Mouse (Mus musculus) liver, embryonic 14.5 days (tissue): ENCODE results near the gene Lrrc7. TPM values are rescaled to one million over a fixed set of nuclear protein-coding genes. Genes with fewer than 3 reads are reported as not detected.

ENCODE experiments used
- ATAC-seq: fragments of 200-750 bp; cut with Nextera tagmentation; 2 replicates; pipeline ENCODE4 v1.8.0; 2017; ENCODE audit warnings: moderate number of reproducible peaks, mild to moderate bottlenecking, moderate library complexity; ENCODE audit not compliant: insufficient read depth
- DNase-seq, 3 experiments: peaks; one replicate each; pipeline ENCODE4 v3.0.0-alpha.2; 2012 to 2013; ENCODE audit warnings: low read depth in 3 of 3, low spot score in 3 of 3
- H3K27ac ChIP-seq: fragments of 300-500 bp; sonication (generic); 2 replicates; pipeline ENCODE4 v1.5.1; 2014; ENCODE audit warnings: moderate library complexity, mild to moderate bottlenecking, control low read depth, inconsistent platforms
- H3K27me3 ChIP-seq: fragments of 300-500 bp; sonication (generic); 2 replicates; pipeline ENCODE4 v1.6.1; 2014; ENCODE audit warnings: mild to moderate bottlenecking, low read length, moderate library complexity; ENCODE audit not compliant: control insufficient read depth, insufficient read depth
- H3K36me3 ChIP-seq: fragments of 300-500 bp; sonication (generic); replicated peaks from 2 replicates; pipeline ENCODE4 v1.6.1; 2014; ENCODE audit warnings: low read depth; ENCODE audit not compliant: control insufficient read depth, insufficient read depth
- H3K4me1 ChIP-seq, 2 experiments: fragments of 200-500 bp in 1 of 2; fragments of 300-500 bp in 1 of 2; sonication (generic) in 1 of 2; replicated peaks; 2 replicates each; pipeline ENCODE4 v1.6.1; 2012 to 2014; ENCODE audit warnings: antibody characterized with exemption in 1 of 2, inconsistent platforms in 1 of 2, low read length in 1 of 2; ENCODE audit not compliant: control insufficient read depth in 2 of 2, insufficient read depth in 2 of 2
- H3K4me2 ChIP-seq: fragments of 300-500 bp; sonication (generic); 2 replicates; pipeline ENCODE4 v1.6.1; 2014; ENCODE audit warnings: low read depth, mild to moderate bottlenecking, control low read depth, moderate library complexity
- H3K4me3 ChIP-seq, 2 experiments: fragments of 200-500 bp in 1 of 2; fragments of 300-500 bp in 1 of 2; sonication (generic) in 1 of 2; 2 replicates each; pipeline ENCODE4 v1.5.1; 2012 to 2014; ENCODE audit warnings: low read depth in 2 of 2, low read length in 2 of 2, mild to moderate bottlenecking in 2 of 2, control low read depth in 1 of 2, inconsistent platforms in 1 of 2, moderate library complexity in 1 of 2; ENCODE audit not compliant: insufficient read depth in 1 of 2
- H3K9ac ChIP-seq: fragments of 300-500 bp; sonication (generic); replicated peaks from 2 replicates; pipeline ENCODE4 v1.6.1; 2014; ENCODE audit warnings: mild to moderate bottlenecking, control low read depth, moderate library complexity
- H3K9me3 ChIP-seq: fragments of 300-500 bp; sonication (generic); 2 replicates; pipeline ENCODE4 v1.6.1; 2016; ENCODE audit warnings: low read length, mixed read lengths; ENCODE audit not compliant: control insufficient read depth
- CTCF ChIP-seq: IDR thresholded peaks from 2 replicates; pipeline ENCODE4 v1.5.1; 2016; ENCODE audit warnings: antibody characterized with exemption, low read depth, control low read depth
- EP300 ChIP-seq: IDR thresholded peaks from 2 replicates; pipeline ENCODE4 v1.6.1; 2016; ENCODE audit warnings: antibody characterized with exemption, low read depth
- WGBS: fragments of 180-500 bp; shearing (Covaris S2); extraction: QIAGEN DNeasy Blood & Tissue Kit; methylation state at CpG from one replicate; pipeline ENCODE4 v1.1.7; 2014; ENCODE audit not compliant: insufficient replicate concordance; 5-methylcytosine and 5-hydroxymethylcytosine counted together
- polyA plus RNA-seq, 2 experiments: library from polyadenylated mRNA; depleted of rRNA in 1 of 2; stranded (reverse) in 1 of 2; unstranded in 1 of 2; fragments of >200 nt; fragmentation: Nextera tagmentation in 1 of 2; extraction: Ambion mirVana in 1 of 2; gene quantifications; 2 replicates each; pipeline versions ENCODE4 v1.2.1 to v1.2.3; 2012 to 2014

Lrrc7 gene
- polyA plus RNA-seq, 2 experiments = under 0.01 to 0.03 TPM

DNA sequence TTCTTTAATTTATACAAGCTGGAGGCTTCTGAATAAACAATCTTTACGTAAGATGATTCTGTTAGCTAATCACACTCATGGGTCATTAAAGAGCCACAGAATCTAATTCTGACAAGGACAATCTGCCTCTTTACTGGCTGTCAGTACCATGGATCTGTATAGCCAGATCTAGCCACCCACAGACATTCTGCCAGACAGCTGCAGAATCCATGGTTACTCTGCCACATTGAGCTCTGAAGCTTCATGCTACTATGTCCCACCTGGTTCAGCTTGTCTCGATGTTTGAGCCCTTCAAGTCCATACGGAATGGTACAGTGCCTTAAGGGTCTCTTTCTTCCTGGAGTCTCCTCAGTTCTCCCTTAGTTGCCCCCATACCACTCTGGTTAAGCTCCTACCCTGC lies 470.4 kb downstream of the Lrrc7 start:
- Histone ChIP-seq H3K4me2 (no peak overlapping the region), H3K36me3 (no peaks in the 10 kb centered on the region), H3K9ac (no peak overlapping the region), H3K27me3 (no peaks in the 10 kb centered on the region), H3K27ac (no peak overlapping the region), H3K4me3 (no peak overlapping the region), H3K9me3 (no peaks in the 10 kb centered on the region), H3K4me1 (no peaks in the 10 kb centered on the region)
- ATAC-seq (no peak), DNase-seq (no peak)
- no peak for TF ChIP-seq CTCF
- TF ChIP-seq EP300 = no peak
- WGBS = 54% methylated on average over 3 of the region's 3 CpGs

DNA sequence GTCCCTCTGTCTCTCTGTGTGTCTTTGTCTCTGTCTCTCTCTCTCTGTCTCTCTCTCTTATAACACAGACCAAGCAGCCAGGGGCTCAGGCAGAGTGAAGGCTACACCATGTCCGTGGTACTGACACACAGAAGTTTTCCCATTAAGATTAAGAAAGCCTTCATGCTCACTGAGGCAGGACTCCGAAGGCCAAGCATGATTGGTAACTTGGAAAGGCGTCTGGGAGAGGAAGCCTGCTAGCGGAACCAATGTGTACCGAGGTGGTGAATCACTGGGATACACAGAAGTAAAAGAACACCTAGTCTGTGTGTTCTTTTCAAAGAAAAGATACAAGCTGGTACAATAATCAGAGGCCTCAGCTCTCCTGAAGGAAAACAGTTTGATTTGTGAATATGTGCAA lies 484.2 kb downstream of the Lrrc7 start:
- DNase-seq (no peak), ATAC-seq (no peak)
- no peaks in the 10 kb centered on the region for H3K36me3 ChIP-seq
- TF ChIP-seq EP300 (no peak), CTCF (no peak)
- no peak overlapping the region for H3K9ac ChIP-seq
- no peaks in the 10 kb centered on the region for H3K27me3 ChIP-seq
- H3K4me3 ChIP-seq = no peak overlapping the region
- H3K4me2 ChIP-seq = no peak overlapping the region
- no peaks in the 10 kb centered on the region for H3K4me1 ChIP-seq
- 64% methylated on average over 5 of the region's 5 CpGs for WGBS
- H3K27ac ChIP-seq = no peak overlapping the region
- H3K9me3 ChIP-seq = no peaks in the 10 kb centered on the region

DNA sequence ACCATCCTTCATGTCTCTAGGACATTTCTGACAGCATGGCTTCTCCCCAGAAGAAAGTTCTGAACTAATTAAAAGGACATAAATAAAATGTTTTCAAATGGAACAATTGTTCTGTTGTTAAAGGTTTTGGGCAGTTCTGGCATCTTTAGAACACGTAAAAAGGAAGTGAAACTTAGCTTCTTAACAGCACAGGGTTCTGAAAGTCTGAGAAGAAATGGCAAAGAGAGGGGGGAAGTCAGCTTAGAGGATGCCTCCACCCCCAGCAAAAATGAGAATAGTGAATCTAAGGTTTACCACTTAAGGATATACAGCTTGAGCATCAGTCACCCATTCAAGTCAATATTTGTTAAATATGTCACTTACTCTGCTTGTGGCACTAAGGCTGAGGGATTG lies 484.6 kb downstream of the Lrrc7 start:
- Histone ChIP-seq H3K9me3 (no peaks in the 10 kb centered on the region), H3K4me3 (no peak overlapping the region), H3K9ac (no peak overlapping the region), H3K27me3 (no peaks in the 10 kb centered on the region), H3K4me2 (no peak overlapping the region), H3K4me1 (no peaks in the 10 kb centered on the region), H3K36me3 (no peaks in the 10 kb centered on the region), H3K27ac (no peak overlapping the region)
- no peak for ATAC-seq
- no peak for TF ChIP-seq EP300
- no peak for TF ChIP-seq CTCF
- WGBS = 13% methylated on average over 1 of the region's 1 CpGs
- DNase-seq = no peak

DNA sequence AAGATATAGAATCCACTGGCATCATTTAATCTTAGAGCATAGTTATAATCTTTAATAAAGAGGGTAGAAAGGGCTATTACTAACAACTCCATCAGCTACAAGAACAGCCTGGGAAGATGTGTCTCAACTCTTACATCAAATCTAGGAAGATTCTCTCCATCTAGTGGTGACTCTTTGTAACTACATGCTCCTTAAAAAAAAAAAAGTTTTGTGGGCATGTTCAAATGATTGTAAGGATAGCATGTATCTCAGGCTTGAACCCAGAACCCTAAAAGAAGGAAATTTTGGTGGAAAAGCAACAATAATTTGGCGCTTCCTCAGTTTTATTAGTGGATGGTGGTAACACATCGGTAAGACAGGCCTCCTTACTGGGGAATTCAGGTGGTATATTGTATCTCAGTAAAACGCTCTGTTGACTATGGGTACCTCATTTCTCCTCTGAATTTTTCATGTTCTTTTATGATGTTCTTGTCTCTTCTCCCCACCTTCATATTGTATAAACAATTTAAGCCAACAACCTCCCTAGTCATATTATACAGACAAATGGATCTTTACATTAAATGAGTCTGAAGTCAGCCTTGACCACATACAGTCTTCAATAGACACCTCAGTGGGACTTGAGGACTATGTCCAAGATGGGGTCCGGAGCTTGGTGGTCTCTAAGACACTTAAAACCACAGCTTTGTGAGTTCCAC lies 485.2 kb downstream of the Lrrc7 start:
- WGBS = 24% methylated on average over 4 of the region's 4 CpGs
- no peaks in the 10 kb centered on the region for H3K9me3 ChIP-seq
- no peak overlapping the region for H3K4me3 ChIP-seq
- TF ChIP-seq CTCF = peak; percentile 56; the same call in 1 of the 2 replicates
- no peak for TF ChIP-seq EP300
- no peaks in the 10 kb centered on the region for H3K4me1 ChIP-seq
- no peak overlapping the region for H3K27ac ChIP-seq
- no peaks in the 10 kb centered on the region for H3K36me3 ChIP-seq
- no peak overlapping the region for H3K4me2 ChIP-seq
- no peaks in the 10 kb centered on the region for H3K27me3 ChIP-seq
- DNase-seq = peak in 2 of 3 experiments; percentile 6 to 23
- no peak for ATAC-seq
- H3K9ac ChIP-seq = no peak overlapping the region

DNA sequence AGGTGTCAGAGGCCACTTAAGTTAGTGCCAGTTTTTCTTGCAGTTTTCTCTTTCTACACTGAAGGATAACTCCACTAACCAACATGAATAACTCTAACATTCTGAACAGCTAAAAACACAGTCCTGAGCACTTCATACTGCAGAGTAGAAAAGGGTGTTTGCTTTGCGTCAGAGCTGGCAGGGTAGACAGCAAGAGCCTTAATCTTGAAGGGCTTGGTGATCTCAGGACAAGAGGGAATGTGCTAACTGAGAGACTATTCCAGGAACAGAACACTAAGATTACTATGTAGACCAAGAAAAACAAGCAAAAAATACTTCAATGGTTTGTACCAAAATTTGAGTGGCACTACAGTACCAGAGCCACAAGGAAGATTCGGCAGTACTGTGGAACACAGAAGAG lies 487.0 kb downstream of the Lrrc7 start:
- no peak overlapping the region for H3K27ac ChIP-seq
- H3K4me1 ChIP-seq = no peaks in the 10 kb centered on the region
- H3K4me2 ChIP-seq = no peak overlapping the region
- ATAC-seq (no peak), DNase-seq (no peak)
- H3K9ac ChIP-seq = no peak overlapping the region
- 66% methylated on average over 2 of the region's 2 CpGs for WGBS
- H3K4me3 ChIP-seq = no peak overlapping the region
- no peaks in the 10 kb centered on the region for H3K27me3 ChIP-seq
- TF ChIP-seq EP300 = no peak
- TF ChIP-seq CTCF = no peak
- H3K36me3 ChIP-seq = no peaks in the 10 kb centered on the region
- no peaks in the 10 kb centered on the region for H3K9me3 ChIP-seq
